Mouse (Mus musculus): ENCODE measurements around the gene Erv3. TPM values are rescaled to one million over a fixed set of nuclear protein-coding genes. Genes with fewer than 3 reads are reported as not detected.

The Erv3 gene
- polyA plus RNA-seq, 1 experiment from 2014 or later, result not detected

- DNase-seq (ENCODE audit: low spot score), result no peak
- H3K4me2 ChIP-seq (ENCODE audit: low read length), result no peak overlapping the region
- no peak overlapping the region for H3K27ac ChIP-seq
- no peak for ATAC-seq (replicated peaks; ENCODE audit: low FRiP score, low read depth)
- H3K9me3 ChIP-seq (replicated peaks; ENCODE audit: low read length), result no peaks in the 10 kb centered on the region
- no peak for TF ChIP-seq CTCF (IDR thresholded peaks at IDR 0.05; ENCODE audit: low read depth)
- H3K36me3 ChIP-seq (ENCODE audit: insufficient read depth, low read length), result no peaks in the 10 kb centered on the region
- no peak overlapping the region for H3K4me3 ChIP-seq (replicated peaks; ENCODE audit: low read depth, low read length)
- no peak overlapping the region for H3K9ac ChIP-seq (ENCODE audit: low read depth, low read length)
- no peaks in the 10 kb centered on the region for H3K4me1 ChIP-seq (replicated peaks; ENCODE audit: insufficient read depth, low read length)
- no peaks in the 10 kb centered on the region for H3K27me3 ChIP-seq (ENCODE audit: insufficient read depth, low read length)
- WGBS, result 62% methylated on average over 1 of the region's 1 CpGs
Measured at GRCm38 (mm10) chr2:131873376-131873775, 13.8 kb upstream of the Erv3 start.

GRCm38 (mm10) chr2:131868983-131869382 is 9.4 kb upstream of the Erv3 start:
- no peak overlapping the region for H3K4me2 ChIP-seq (ENCODE audit: low read length)
- H3K4me3 ChIP-seq (replicated peaks; ENCODE audit: low read depth, low read length), result no peak overlapping the region
- no peak overlapping the region for H3K9ac ChIP-seq (ENCODE audit: low read depth, low read length)
- no peak for ATAC-seq (replicated peaks; ENCODE audit: low FRiP score, low read depth)
- no peak overlapping the region for H3K27ac ChIP-seq
- no peak for DNase-seq (ENCODE audit: low spot score)
- H3K4me1 ChIP-seq (replicated peaks; ENCODE audit: insufficient read depth, low read length), result no peaks in the 10 kb centered on the region
- no peak for TF ChIP-seq CTCF (IDR thresholded peaks at IDR 0.05; ENCODE audit: low read depth)
- H3K36me3 ChIP-seq (ENCODE audit: insufficient read depth, low read length), result no peaks in the 10 kb centered on the region
- 89% methylated on average over 5 of the region's 5 CpGs for WGBS
- no peaks in the 10 kb centered on the region for H3K27me3 ChIP-seq (ENCODE audit: insufficient read depth, low read length)
- H3K9me3 ChIP-seq (replicated peaks; ENCODE audit: low read length), result no peaks in the 10 kb centered on the region

GRCm38 (mm10) chr2:131866676-131867075 is 7.1 kb upstream of the Erv3 start:
- no peak for TF ChIP-seq CTCF (IDR thresholded peaks at IDR 0.05; ENCODE audit: low read depth)
- ATAC-seq (replicated peaks; ENCODE audit: low FRiP score, low read depth) (no peak), DNase-seq (ENCODE audit: low spot score) (no peak)
- no peaks in the 10 kb centered on the region for H3K4me1 ChIP-seq (replicated peaks; ENCODE audit: insufficient read depth, low read length)
- H3K9ac ChIP-seq (ENCODE audit: low read depth, low read length), result no peak overlapping the region
- H3K9me3 ChIP-seq (replicated peaks; ENCODE audit: low read length), result no peaks in the 10 kb centered on the region
- no peak overlapping the region for H3K4me2 ChIP-seq (ENCODE audit: low read length)
- H3K27ac ChIP-seq, result no peak overlapping the region
- no peaks in the 10 kb centered on the region for H3K36me3 ChIP-seq (ENCODE audit: insufficient read depth, low read length)
- no peak overlapping the region for H3K4me3 ChIP-seq (replicated peaks; ENCODE audit: low read depth, low read length)
- H3K27me3 ChIP-seq (ENCODE audit: insufficient read depth, low read length), result no peaks in the 10 kb centered on the region

GRCm38 (mm10) chr2:131864262-131864796 is 4.8 kb upstream of the Erv3 start:
- Histone ChIP-seq H3K27ac (no peak overlapping the region), H3K4me1 (replicated peaks; ENCODE audit: insufficient read depth, low read length) (no peaks in the 10 kb centered on the region), H3K4me3 (replicated peaks; ENCODE audit: low read depth, low read length) (no peak overlapping the region), H3K9me3 (replicated peaks; ENCODE audit: low read length) (no peaks in the 10 kb centered on the region), H3K36me3 (ENCODE audit: insufficient read depth, low read length) (no peaks in the 10 kb centered on the region), H3K27me3 (ENCODE audit: insufficient read depth, low read length) (no peaks in the 10 kb centered on the region), H3K9ac (ENCODE audit: low read depth, low read length) (no peak overlapping the region), H3K4me2 (ENCODE audit: low read length) (no peak overlapping the region)
- 85% methylated on average over 2 of the region's 2 CpGs for WGBS
- TF ChIP-seq CTCF (IDR thresholded peaks at IDR 0.05; ENCODE audit: low read depth), result no peak
- no peak for DNase-seq (ENCODE audit: low spot score)
- ATAC-seq (replicated peaks; ENCODE audit: low FRiP score, low read depth), result no peak

GRCm38 (mm10) chr2:131863472-131863871 is 3.9 kb upstream of the Erv3 start:
- Histone ChIP-seq H3K27me3 (ENCODE audit: insufficient read depth, low read length) (no peaks in the 10 kb centered on the region), H3K4me1 (replicated peaks; ENCODE audit: insufficient read depth, low read length) (no peaks in the 10 kb centered on the region), H3K9ac (ENCODE audit: low read depth, low read length) (no peak overlapping the region), H3K4me3 (replicated peaks; ENCODE audit: low read depth, low read length) (no peak overlapping the region), H3K36me3 (ENCODE audit: insufficient read depth, low read length) (no peaks in the 10 kb centered on the region), H3K4me2 (ENCODE audit: low read length) (no peak overlapping the region), H3K9me3 (replicated peaks; ENCODE audit: low read length) (no peaks in the 10 kb centered on the region), H3K27ac (no peak overlapping the region)
- WGBS, result 71% methylated on average over 3 of the region's 3 CpGs
- TF ChIP-seq CTCF (IDR thresholded peaks at IDR 0.05; ENCODE audit: low read depth), result no peak
- ATAC-seq (replicated peaks; ENCODE audit: low FRiP score, low read depth) (no peak), DNase-seq (ENCODE audit: low spot score) (no peak)

GRCm38 (mm10) chr2:131862617-131863275 is 3.2 kb upstream of the Erv3 start:
- H3K36me3 ChIP-seq (ENCODE audit: insufficient read depth, low read length), result no peaks in the 10 kb centered on the region
- TF ChIP-seq CTCF (IDR thresholded peaks at IDR 0.05; ENCODE audit: low read depth), result no peak
- H3K4me3 ChIP-seq (replicated peaks; ENCODE audit: low read depth, low read length), result no peak overlapping the region
- no peaks in the 10 kb centered on the region for H3K9me3 ChIP-seq (replicated peaks; ENCODE audit: low read length)
- no peaks in the 10 kb centered on the region for H3K27me3 ChIP-seq (ENCODE audit: insufficient read depth, low read length)
- no peak overlapping the region for H3K27ac ChIP-seq
- H3K9ac ChIP-seq (ENCODE audit: low read depth, low read length), result no peak overlapping the region
- WGBS, result 45% methylated on average over 3 of the region's 3 CpGs
- DNase-seq (ENCODE audit: low spot score), result peak; percentile 2
- no peak overlapping the region for H3K4me2 ChIP-seq (ENCODE audit: low read length)
- no peak for ATAC-seq (replicated peaks; ENCODE audit: low FRiP score, low read depth)
- H3K4me1 ChIP-seq (replicated peaks; ENCODE audit: insufficient read depth, low read length), result no peaks in the 10 kb centered on the region

GRCm38 (mm10) chr2:131857838-131858237 is 1.7 kb downstream of the Erv3 start:
- no peaks in the 10 kb centered on the region for H3K36me3 ChIP-seq (ENCODE audit: insufficient read depth, low read length)
- H3K9me3 ChIP-seq (replicated peaks; ENCODE audit: low read length), result no peaks in the 10 kb centered on the region
- no peaks in the 10 kb centered on the region for H3K4me1 ChIP-seq (replicated peaks; ENCODE audit: insufficient read depth, low read length)
- no peak overlapping the region for H3K4me3 ChIP-seq (replicated peaks; ENCODE audit: low read depth, low read length)
- H3K27ac ChIP-seq, result no peak overlapping the region
- DNase-seq (ENCODE audit: low spot score), result no peak
- H3K27me3 ChIP-seq (ENCODE audit: insufficient read depth, low read length), result no peaks in the 10 kb centered on the region
- H3K9ac ChIP-seq (ENCODE audit: low read depth, low read length), result no peak overlapping the region
- no peak overlapping the region for H3K4me2 ChIP-seq (ENCODE audit: low read length)
- no peak for ATAC-seq (replicated peaks; ENCODE audit: low FRiP score, low read depth)
- no peak for TF ChIP-seq CTCF (IDR thresholded peaks at IDR 0.05; ENCODE audit: low read depth)
